Mouse (Mus musculus): ENCODE data around the gene Rbm5. TPM values are rescaled to one million over a fixed set of nuclear protein-coding genes. Genes with fewer than 3 reads are reported as not detected.

Gene Rbm5
- total RNA-seq, 2 experiments from 2014 or later = 97.7 to 131 TPM

- peak; percentile 57 for DNase-seq
These were observed 70.7 kb downstream of the Rbm5 start for GRCm38 (mm10) chr9:107700114-107700571.

DNA sequence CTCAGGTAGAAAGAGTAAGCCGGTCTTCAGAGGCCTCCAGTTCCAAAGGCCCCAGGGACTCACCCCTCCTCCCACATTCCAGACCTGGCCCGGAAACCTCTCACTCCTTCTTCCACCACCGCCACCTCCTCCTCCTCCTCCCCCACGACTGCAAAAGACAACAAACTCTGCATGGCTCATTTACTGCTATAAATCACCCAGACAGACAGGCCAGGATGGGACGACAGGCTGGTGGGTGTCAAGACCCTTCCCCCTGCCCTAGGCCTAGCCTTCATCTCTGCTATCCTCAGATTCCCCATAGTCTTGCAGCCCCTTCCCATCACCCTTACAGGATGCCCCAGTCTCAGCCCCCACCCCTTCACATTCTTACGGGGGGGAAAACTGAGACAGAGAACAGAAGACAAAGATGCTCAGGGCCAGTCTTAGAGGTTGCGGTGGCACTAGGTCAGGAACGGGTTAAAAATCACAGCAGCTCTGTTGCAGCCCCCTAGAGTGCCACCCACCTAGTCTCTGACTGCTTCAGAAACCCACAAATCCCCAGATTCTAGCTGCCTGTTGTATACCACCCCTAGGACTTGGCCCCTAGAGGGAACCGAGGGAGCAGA, 71.3 kb downstream of the Rbm5 start:
- DNase-seq = no peak

DNA sequence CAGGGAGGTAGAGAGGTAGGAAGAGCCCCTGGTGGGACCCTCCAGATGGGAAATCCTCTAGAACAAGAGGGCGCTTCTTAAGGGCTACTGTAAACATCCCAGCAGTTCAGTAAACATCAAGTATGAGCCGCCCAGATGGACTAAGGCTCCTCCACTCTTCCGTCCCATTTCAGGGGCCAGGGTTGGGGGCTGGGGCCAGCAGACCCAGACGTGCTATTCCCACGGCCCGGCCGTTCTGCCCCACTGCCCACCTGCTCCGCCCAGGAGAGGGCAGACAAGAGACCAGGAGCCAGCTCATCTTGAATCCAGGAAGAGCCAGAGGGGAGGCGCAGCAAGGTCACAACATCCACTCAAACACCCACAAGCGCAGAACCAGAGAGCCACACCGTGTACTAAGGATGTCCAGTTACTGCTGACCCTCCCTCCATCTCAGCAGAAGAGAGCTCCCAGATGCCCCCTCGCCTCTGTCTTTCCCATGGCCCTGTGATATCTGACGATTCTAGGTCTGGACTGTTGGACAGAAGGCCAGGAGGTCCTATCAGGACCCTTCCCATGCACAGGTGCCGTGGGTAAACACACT, 72.1 kb downstream of the Rbm5 start:
- no peak for DNase-seq

GRCm38 (mm10) chr9:107697811-107698521, 72.8 kb downstream of the Rbm5 start:
- DNase-seq = peak; percentile 22

GRCm38 (mm10) chr9:107696845-107697610, 73.8 kb downstream of the Rbm5 start:
- DNase-seq = peak; percentile 27

GRCm38 (mm10) chr9:107696106-107696479, 74.7 kb downstream of the Rbm5 start:
- DNase-seq = no peak

DNA sequence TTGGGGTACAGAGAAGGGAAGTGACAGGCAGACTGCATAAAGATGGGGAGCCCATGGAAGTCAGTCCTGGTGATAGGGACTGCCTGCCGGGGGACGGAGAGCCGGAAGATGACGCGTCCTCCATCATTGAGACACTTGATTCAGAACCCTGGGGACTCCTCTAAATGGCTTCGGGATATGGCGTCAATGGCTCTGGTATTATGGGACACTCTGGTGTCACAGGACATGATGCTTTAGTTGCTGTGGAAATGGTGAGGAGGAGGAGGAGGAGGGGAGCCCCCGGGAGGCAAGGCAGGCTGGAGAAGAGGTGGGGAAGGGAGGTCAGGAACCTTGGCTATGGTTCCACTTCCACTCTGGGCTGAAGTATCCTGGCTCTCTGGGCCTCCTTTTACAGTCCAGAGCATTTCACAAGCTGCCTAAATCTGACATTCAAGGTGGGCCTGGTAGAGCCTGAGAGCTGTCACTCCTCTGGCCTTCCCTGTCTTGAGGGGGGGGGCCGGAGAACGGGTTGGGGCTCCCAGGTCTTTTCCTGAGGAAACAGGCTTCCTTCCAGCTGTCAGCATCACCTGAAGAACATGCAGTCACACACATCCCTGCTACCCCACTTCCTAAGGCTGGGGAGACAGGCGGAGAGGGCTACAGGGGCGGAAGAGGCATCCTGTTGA, 75.2 kb downstream of the Rbm5 start:
- DNase-seq = peak; percentile 19

DNA sequence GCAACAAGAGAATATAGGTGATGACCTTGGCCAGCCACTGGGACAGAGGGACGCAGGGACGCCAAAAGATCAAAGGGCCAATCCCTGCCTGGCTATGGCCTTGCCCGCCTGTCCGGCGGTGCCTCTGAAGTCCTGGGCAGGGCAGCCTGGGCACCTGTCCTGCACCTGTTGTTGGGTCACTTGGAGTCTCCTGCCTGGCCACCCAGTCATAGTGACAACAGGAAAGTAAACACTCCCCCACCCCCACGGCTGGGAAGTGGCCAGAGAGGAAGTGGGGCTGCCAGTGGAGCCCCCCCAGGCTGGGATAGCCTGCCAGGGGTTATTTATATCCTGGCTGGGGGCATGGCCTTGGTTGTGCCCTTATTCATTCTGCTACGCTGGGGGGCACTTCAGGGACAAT, 76.2 kb downstream of the Rbm5 start:
- peak; percentile 49 for DNase-seq

DNA sequence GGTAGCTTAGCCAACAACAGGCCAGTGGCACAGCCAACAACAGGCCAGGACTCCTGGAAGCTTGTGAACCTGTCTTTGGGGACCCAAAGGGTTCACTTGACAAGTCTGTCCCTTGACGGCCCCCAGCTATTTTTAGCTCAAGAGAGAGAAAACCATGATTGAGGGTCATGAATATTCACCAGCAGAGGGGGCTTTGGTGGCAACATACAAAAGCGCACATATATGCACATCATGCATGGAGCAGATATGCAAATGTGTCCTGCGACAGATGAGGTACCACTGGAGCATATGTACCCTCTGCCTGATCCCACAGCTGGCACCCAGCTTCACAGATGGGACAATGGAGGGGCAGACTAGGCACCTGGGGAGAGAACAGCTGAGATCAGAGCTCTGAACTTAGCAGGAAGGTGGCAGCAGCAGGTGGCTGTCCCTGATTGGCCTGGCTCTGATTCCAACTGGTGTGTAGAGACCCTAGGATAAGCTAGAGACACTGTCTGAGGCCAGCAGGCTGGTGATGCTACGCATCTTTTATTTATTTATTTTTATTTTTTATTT, 77.3 kb downstream of the Rbm5 start:
- DNase-seq = no peak

DNA sequence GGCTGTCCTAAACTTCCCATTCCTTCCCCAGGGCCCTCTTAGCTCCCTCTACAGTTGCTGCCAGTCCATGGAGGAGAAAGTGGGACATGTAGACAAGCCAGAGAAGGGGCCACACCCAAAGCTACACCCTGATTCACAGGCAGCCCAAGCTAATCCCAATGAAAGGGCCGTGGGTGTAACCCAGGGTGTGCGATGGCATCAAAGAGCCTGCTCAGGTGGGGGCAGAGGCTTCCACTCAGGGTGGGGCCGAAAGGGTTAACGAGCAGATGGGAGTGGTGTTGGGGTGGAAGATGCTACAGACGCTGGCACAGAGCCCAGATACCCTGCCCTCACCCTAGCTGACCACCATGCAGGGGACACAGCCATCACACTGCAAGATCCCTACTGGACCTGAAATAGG, 78.0 kb downstream of the Rbm5 start:
- no peak for DNase-seq

- DNase-seq = no peak
These were observed 80.4 kb downstream of the Rbm5 start for GRCm38 (mm10) chr9:107690391-107690790.

Other genes starting within 250 kb of the Rbm5 start
- gene Tmem115, start 237.1 kb downstream of the Rbm5 start, total RNA-seq (2021) = 10 to 100 TPM; 31.4 to 37.6 TPM
- gene Cyb561d2, start 228.8 kb downstream of the Rbm5 start, total RNA-seq (2021) = 10 to 100 TPM; 15.4 to 16.1 TPM
- 10 to 100 TPM; 19.2 to 21.3 TPM for gene Nprl2, start 228.8 kb downstream of the Rbm5 start, total RNA-seq (2021)
- gene Zmynd10, start 223.7 kb downstream of the Rbm5 start, total RNA-seq (2021) = not detected
- gene Rassf1, start 219.4 kb downstream of the Rbm5 start, total RNA-seq (2021) = 10 to 100 TPM; 23.6 to 27.7 TPM
- gene Tusc2, start 207.7 kb downstream of the Rbm5 start, total RNA-seq (2021) = 10 to 100 TPM; 35.2 to 35.4 TPM
- 10 to 100 TPM; 40.2 to 47.6 TPM for gene Hyal2, start 203.1 kb downstream of the Rbm5 start, total RNA-seq (2021)
- gene Hyal1, start 194.1 kb downstream of the Rbm5 start, total RNA-seq (2021) = 1 to 10 TPM; 8.9 to 9.3 TPM
- 10 to 100 TPM; 17.7 to 20.6 TPM for gene Naa80, start 192.1 kb downstream of the Rbm5 start, total RNA-seq (2021)
- 1 to 10 TPM; 1.0 to 1.2 TPM for gene Hyal3, start 190.2 kb downstream of the Rbm5 start, total RNA-seq (2021)
- 10 to 100 TPM; 37.4 to 40.9 TPM for gene Ifrd2, start 183.4 kb downstream of the Rbm5 start, total RNA-seq (2021)
- gene Sema3b, start 161.8 kb downstream of the Rbm5 start, total RNA-seq (2021) = 10 to 100 TPM in 1 of 2 experiments, 1 to 10 TPM in 1; 9.5 to 13.2 TPM
- gene Gnai2, start 135.6 kb downstream of the Rbm5 start, total RNA-seq (2021) = 100 to 1,000 TPM; 292 to 327 TPM
- 10 to 100 TPM; 42.0 to 95.1 TPM for gene Slc38a3, start 101.5 kb downstream of the Rbm5 start, total RNA-seq (2021)
- gene Gnat1, start 91.3 kb downstream of the Rbm5 start, total RNA-seq (2021) = under 1 TPM; 0.33 to 0.42 TPM
- gene Sema3f, start 60.5 kb downstream of the Rbm5 start, total RNA-seq (2021) = 10 to 100 TPM; 20.2 to 24.8 TPM
- 10 to 100 TPM; 35.9 to 56.7 TPM for gene Rbm6, start 102.2 kb upstream of the Rbm5 start, total RNA-seq (2021)
- gene Mon1a, start 117.2 kb upstream of the Rbm5 start, total RNA-seq (2021) = 10 to 100 TPM; 11.1 to 13.1 TPM
- gene Mst1r, start 135.9 kb upstream of the Rbm5 start, total RNA-seq (2021) = 1 to 10 TPM; 5.6 to 8.5 TPM
- not detected for gene Actl11, start 157.5 kb upstream of the Rbm5 start, total RNA-seq (2021)
- gene Camkv, start 164.7 kb upstream of the Rbm5 start, total RNA-seq (2021) = 1 to 10 TPM; 1.6 to 2.7 TPM
- gene Traip, start 179.1 kb upstream of the Rbm5 start, total RNA-seq (2021) = 1 to 10 TPM; 5.1 to 7.4 TPM
- 10 to 100 TPM; 19.0 to 22.5 TPM for gene Uba7, start 204.5 kb upstream of the Rbm5 start, total RNA-seq (2021)
- under 1 TPM; 0.48 to 0.85 TPM for gene Gm20661, start 212.1 kb upstream of the Rbm5 start, total RNA-seq (2021)
- 10 to 100 TPM; 18.6 to 18.7 TPM for gene Inka1, start 214.9 kb upstream of the Rbm5 start, total RNA-seq (2021)
- 1 to 10 TPM; 1.7 to 2.6 TPM for gene Cdhr4, start 221.5 kb upstream of the Rbm5 start, total RNA-seq (2021)
- 1 to 10 TPM; 1.1 to 1.6 TPM for gene Gm20662, start 225.4 kb upstream of the Rbm5 start, total RNA-seq (2021)
- gene Ip6k1, start 231.5 kb upstream of the Rbm5 start, total RNA-seq (2021) = 10 to 100 TPM; 88.7 to 97.3 TPM

All from adrenal gland, postnatal 10 days (tissue).